Mouse (Mus musculus): ENCODE measurements at regions not wholly inside any gene's neighbourhood (a gene's known extent, or its start where the extent isn't known, plus 50 kb on each side); places are given as distances from the start of the nearest gene placed in this dataset.
"Not testable (repeated sequence)": the region's sequence is repeated elsewhere in the genome, so short reads cannot be mapped to it uniquely, and the experiment has no call there.

DNA sequence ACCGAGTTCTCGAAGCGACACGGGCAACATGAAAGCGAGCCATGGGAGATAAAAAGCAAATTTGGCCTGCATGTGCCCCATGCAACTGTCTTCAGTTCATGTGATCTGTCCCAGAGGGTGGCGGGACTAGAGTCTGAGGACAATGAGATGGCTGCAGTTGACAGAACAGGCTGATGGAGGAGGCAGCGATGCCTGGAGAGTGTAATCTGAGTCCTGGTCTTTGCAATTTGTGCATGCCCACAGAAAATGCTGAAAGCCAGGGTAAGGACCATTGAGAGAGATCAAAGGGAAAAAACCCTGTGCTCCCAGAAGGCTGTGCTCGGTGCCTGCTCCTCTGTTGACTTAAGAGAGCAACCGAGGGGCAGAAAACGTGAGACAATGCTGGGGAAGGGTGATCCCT is 624.8 kb upstream of the BB014433 start:
- no peak overlapping the region for H3K9ac ChIP-seq
- H3K27me3 ChIP-seq (replicated peaks), result no peaks in the 10 kb centered on the region
- H3K9me3 ChIP-seq, result no peaks in the 10 kb centered on the region
- ATAC-seq (ENCODE audit: extremely low read depth, insufficient number of reproducible peaks, low FRiP score, low TSS enrichment), result no peak
- H3K36me3 ChIP-seq, result no peaks in the 10 kb centered on the region
- no peak overlapping the region for H3K27ac ChIP-seq (replicated peaks)
- no peaks in the 10 kb centered on the region for H3K4me1 ChIP-seq
- no peak overlapping the region for H3K4me3 ChIP-seq
- H3K4me2 ChIP-seq, result no peak overlapping the region
- WGBS, result 46% methylated on average over 10 of the region's 10 CpGs

DNA sequence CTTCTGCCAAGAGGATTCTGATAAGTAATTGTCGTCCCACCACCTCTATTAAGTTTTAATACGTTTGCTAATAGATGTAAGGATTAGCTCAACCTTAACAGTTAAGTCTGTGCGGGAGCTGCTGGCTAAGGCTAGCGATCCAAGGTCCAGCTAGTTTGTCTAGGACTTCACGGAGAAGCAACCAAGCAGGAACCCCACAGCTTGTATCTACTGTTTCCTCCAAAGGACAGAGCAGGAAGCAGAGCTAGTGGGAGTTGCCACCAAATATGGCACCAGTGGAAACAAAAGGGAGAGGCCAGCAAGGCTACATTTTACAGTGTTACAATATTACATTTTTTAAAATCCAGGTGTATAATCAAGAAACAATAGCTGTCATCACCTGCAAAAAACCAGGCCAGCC is 624.4 kb upstream of the BB014433 start:
- Histone ChIP-seq H3K4me3 (no peak overlapping the region), H3K9ac (no peak overlapping the region), H3K27me3 (replicated peaks) (no peaks in the 10 kb centered on the region), H3K4me1 (no peaks in the 10 kb centered on the region), H3K4me2 (no peak overlapping the region), H3K27ac (replicated peaks) (no peak overlapping the region), H3K36me3 (no peaks in the 10 kb centered on the region), H3K9me3 (no peaks in the 10 kb centered on the region)
- no peak for ATAC-seq (ENCODE audit: extremely low read depth, insufficient number of reproducible peaks, low FRiP score, low TSS enrichment)
- WGBS, result 80% methylated on average over 5 of the region's 5 CpGs

GRCm38 (mm10) chr8:15669515-15669914 is 623.6 kb upstream of the BB014433 start:
- H3K9ac ChIP-seq, result no peak overlapping the region
- ATAC-seq (ENCODE audit: extremely low read depth, insufficient number of reproducible peaks, low FRiP score, low TSS enrichment), result no peak
- WGBS, result 78% methylated on average over 3 of the region's 3 CpGs

DNA sequence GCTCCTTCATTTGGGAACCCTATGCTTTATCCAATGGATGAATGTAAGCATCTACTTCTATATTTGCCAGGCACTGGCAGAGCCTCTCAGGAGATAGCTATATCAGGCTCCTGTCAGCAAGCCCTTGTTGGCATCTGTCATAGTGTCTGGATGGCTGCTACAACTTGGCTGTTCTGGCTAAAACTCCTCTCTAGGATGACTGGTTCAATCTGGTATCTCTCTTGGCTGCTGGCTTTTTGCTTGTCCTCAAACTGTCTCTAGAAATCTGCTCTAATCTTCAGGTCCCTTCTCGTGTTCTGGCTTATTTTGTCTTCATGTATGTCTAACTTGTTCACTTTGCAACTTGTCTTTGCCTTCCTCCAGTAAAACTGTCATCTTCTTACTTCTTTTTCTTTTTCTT is 614.7 kb upstream of the BB014433 start:
- Histone ChIP-seq H3K36me3 (no peaks in the 10 kb centered on the region), H3K4me2 (no peak overlapping the region), H3K9me3 (no peaks in the 10 kb centered on the region), H3K4me1 (no peaks in the 10 kb centered on the region), H3K4me3 (no peak overlapping the region), H3K27ac (replicated peaks) (no peak overlapping the region), H3K27me3 (replicated peaks) (no peaks in the 10 kb centered on the region), H3K9ac (no peak overlapping the region)
- no peak for ATAC-seq (ENCODE audit: extremely low read depth, insufficient number of reproducible peaks, low FRiP score, low TSS enrichment)
- 30% methylated on average over 1 of the region's 1 CpGs for WGBS

More at GRCm38 (mm10) chr8:15669515-15669914, 623.6 kb upstream of the BB014433 start:
- Histone ChIP-seq H3K27ac (replicated peaks) (no peak overlapping the region), H3K36me3 (no peaks in the 10 kb centered on the region), H3K4me3 (no peak overlapping the region), H3K4me2 (no peak overlapping the region), H3K4me1 (no peaks in the 10 kb centered on the region), H3K9me3 (no peaks in the 10 kb centered on the region), H3K27me3 (replicated peaks) (no peaks in the 10 kb centered on the region)

GRCm38 (mm10) chr8:15634769-15635366 is 589.0 kb upstream of the BB014433 start:
- H3K36me3 ChIP-seq, result no peaks in the 10 kb centered on the region
- H3K27ac ChIP-seq (replicated peaks), result no peak overlapping the region
- no peak overlapping the region for H3K4me2 ChIP-seq
- WGBS, result 73% methylated on average over 4 of the region's 4 CpGs
- H3K4me1 ChIP-seq, result no peaks in the 10 kb centered on the region
- ATAC-seq (ENCODE audit: extremely low read depth, insufficient number of reproducible peaks, low FRiP score, low TSS enrichment), result no peak
- no peak overlapping the region for H3K9ac ChIP-seq
- H3K9me3 ChIP-seq, result peaks cover 11% of the 10 kb centered on the region; the same call in 1 of the 2 replicates
- no peaks in the 10 kb centered on the region for H3K27me3 ChIP-seq (replicated peaks)
- H3K4me3 ChIP-seq, result no peak overlapping the region

DNA sequence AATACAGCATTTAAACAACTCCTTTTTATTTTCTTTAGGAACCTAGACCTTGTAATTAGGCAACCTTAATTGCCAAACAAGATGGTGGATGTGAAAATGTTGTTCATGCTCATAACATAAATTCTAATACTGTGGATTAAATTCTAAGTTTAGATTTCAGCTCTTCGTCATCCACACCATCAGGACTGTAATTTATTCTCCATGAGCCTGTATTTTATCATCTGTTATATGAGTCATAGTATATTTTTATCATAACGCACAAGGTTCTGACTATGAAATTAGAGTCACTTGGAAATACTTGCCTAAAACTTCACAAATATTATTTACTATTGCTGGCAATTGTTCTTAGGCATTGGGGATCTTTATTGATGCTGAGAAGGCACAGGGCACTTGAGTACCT is 582.7 kb upstream of the BB014433 start:
- H3K9ac ChIP-seq, result no peak overlapping the region
- 76% methylated on average over 2 of the region's 2 CpGs for WGBS

DNA sequence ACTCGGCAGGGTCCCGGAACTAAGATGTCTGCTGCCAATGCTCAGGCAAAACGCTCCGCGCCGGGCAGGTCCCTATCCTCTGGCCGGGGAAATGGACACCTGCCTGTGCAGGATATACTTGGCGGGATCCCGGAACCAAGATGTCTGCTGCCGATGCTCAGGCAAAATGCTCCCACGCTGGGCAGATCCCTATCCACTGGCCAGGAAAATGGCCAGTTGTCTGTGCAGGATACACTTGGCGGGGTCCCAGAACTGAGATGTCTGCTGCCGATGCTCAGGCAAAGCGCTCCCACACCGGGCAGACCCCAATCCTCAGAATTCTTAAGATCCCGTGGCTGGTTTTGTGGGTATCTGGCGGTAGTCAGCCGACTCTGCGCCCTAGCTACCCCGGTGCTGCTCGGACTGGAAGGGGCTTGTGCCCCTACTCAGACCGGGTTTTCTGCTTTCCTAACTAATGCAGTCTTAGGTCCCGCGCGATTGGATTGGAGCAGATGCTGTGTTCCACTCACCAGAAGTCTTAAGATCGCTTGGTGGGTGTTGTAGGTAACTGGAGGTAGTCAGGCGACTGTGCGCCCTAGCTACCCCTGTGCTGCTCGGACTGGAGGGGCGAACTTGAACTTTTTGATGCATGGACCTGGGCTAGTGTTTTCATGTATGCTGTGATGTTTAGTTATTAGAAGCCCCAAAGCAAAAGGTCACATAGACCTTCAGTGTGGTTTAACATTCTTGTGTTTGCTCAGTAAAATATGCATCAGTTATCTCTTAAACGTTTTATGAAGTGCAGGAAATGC is 577.9 kb upstream of the BB014433 start:
- ATAC-seq (ENCODE audit: extremely low read depth, insufficient number of reproducible peaks, low FRiP score, low TSS enrichment); H3K36me3 ChIP-seq; H3K4me3 ChIP-seq; H3K9ac ChIP-seq; H3K9me3 ChIP-seq; H3K27me3 ChIP-seq (replicated peaks); H3K4me1 ChIP-seq; H3K27ac ChIP-seq (replicated peaks); H3K4me2 ChIP-seq: not testable (repeated sequence)
- 76% methylated on average over 31 of the region's 31 CpGs for WGBS

More for the DNA sequence above, 582.7 kb upstream of the BB014433 start:
- Histone ChIP-seq H3K4me2 (no peak overlapping the region), H3K4me1 (no peaks in the 10 kb centered on the region), H3K4me3 (no peak overlapping the region), H3K27ac (replicated peaks) (no peak overlapping the region), H3K27me3 (replicated peaks) (no peaks in the 10 kb centered on the region), H3K36me3 (no peaks in the 10 kb centered on the region), H3K9me3 (peaks cover 6% of the 10 kb centered on the region; the same call in 1 of the 2 replicates)
- ATAC-seq (ENCODE audit: extremely low read depth, insufficient number of reproducible peaks, low FRiP score, low TSS enrichment), result no peak

GRCm38 (mm10) chr8:15610217-15610616 is 564.3 kb upstream of the BB014433 start:
- H3K27ac ChIP-seq (replicated peaks), result no peak overlapping the region
- no peaks in the 10 kb centered on the region for H3K9me3 ChIP-seq
- H3K4me2 ChIP-seq, result peak overlapping the region; percentile 36
- peaks cover 4% of the 10 kb centered on the region; the same call in 1 of the 2 replicates for H3K4me1 ChIP-seq
- no peaks in the 10 kb centered on the region for H3K27me3 ChIP-seq (replicated peaks)
- H3K4me3 ChIP-seq, result no peak overlapping the region
- no peak for ATAC-seq (ENCODE audit: extremely low read depth, insufficient number of reproducible peaks, low FRiP score, low TSS enrichment)
- no peaks in the 10 kb centered on the region for H3K36me3 ChIP-seq
- H3K9ac ChIP-seq, result no peak overlapping the region
- WGBS, result 44% methylated on average over 8 of the region's 8 CpGs

GRCm38 (mm10) chr8:15607598-15608215 is 561.8 kb upstream of the BB014433 start:
- 27% methylated on average over 7 of the region's 7 CpGs for WGBS
- H3K27ac ChIP-seq (replicated peaks), result no peak overlapping the region
- H3K9ac ChIP-seq, result no peak overlapping the region
- H3K4me1 ChIP-seq, result peaks cover 4% of the 10 kb centered on the region; the same call in 1 of the 2 replicates
- no peaks in the 10 kb centered on the region for H3K27me3 ChIP-seq (replicated peaks)
- no peak overlapping the region for H3K4me2 ChIP-seq
- ATAC-seq (ENCODE audit: extremely low read depth, insufficient number of reproducible peaks, low FRiP score, low TSS enrichment), result no peak
- H3K4me3 ChIP-seq, result no peak overlapping the region
- H3K9me3 ChIP-seq, result no peaks in the 10 kb centered on the region
- H3K36me3 ChIP-seq, result no peaks in the 10 kb centered on the region

- ATAC-seq (ENCODE audit: extremely low read depth, insufficient number of reproducible peaks, low FRiP score, low TSS enrichment), result no peak
- Histone ChIP-seq H3K27me3 (replicated peaks) (no peaks in the 10 kb centered on the region), H3K4me2 (no peak overlapping the region), H3K27ac (replicated peaks) (no peak overlapping the region), H3K9ac (no peak overlapping the region), H3K4me3 (no peak overlapping the region), H3K4me1 (no peaks in the 10 kb centered on the region), H3K36me3 (no peaks in the 10 kb centered on the region), H3K9me3 (no peaks in the 10 kb centered on the region; the same call in 1 of the 2 replicates)
- WGBS, result 65% methylated on average over 4 of the region's 4 CpGs
These were observed 555.7 kb upstream of the BB014433 start for GRCm38 (mm10) chr8:15601531-15601930.

- ATAC-seq (ENCODE audit: extremely low read depth, insufficient number of reproducible peaks, low FRiP score, low TSS enrichment), result no peak
These were observed 547.2 kb upstream of the BB014433 start for GRCm38 (mm10) chr8:15593106-15593505.

More at GRCm38 (mm10) chr8:15593106-15593505, 547.2 kb upstream of the BB014433 start:
- no peak overlapping the region for H3K9ac ChIP-seq
- H3K9me3 ChIP-seq, result no peaks in the 10 kb centered on the region
- no peak overlapping the region for H3K4me3 ChIP-seq
- H3K4me2 ChIP-seq, result no peak overlapping the region
- H3K36me3 ChIP-seq, result no peaks in the 10 kb centered on the region
- H3K4me1 ChIP-seq, result no peaks in the 10 kb centered on the region
- no peak overlapping the region for H3K27ac ChIP-seq (replicated peaks)
- no peaks in the 10 kb centered on the region for H3K27me3 ChIP-seq (replicated peaks)
- 88% methylated on average over 6 of the region's 6 CpGs for WGBS

Measured in heart, embryonic 13.5 days (tissue).